Mouse (Mus musculus) left cerebral cortex, adult 8-10 months (tissue): ENCODE measurements around the gene Asic3. TPM values are rescaled to one million over a fixed set of nuclear protein-coding genes. Genes with fewer than 3 reads are reported as not detected.

Experiments
- DNase-seq, 2 experiments: peaks; one replicate each; pipeline ENCODE4 v3.0.0; 2022; ENCODE audit warnings: low spot score in 2 of 2
- total RNA-seq, 4 experiments: library from RNA; stranded (reverse); gene quantifications; 2 replicates each; pipeline ENCODE4 v1.2.4; 2022

The Asic3 gene
- total RNA-seq, 4 experiments from 2014 or later = 0.16 to 1.1 (median 0.34) TPM

DNA sequence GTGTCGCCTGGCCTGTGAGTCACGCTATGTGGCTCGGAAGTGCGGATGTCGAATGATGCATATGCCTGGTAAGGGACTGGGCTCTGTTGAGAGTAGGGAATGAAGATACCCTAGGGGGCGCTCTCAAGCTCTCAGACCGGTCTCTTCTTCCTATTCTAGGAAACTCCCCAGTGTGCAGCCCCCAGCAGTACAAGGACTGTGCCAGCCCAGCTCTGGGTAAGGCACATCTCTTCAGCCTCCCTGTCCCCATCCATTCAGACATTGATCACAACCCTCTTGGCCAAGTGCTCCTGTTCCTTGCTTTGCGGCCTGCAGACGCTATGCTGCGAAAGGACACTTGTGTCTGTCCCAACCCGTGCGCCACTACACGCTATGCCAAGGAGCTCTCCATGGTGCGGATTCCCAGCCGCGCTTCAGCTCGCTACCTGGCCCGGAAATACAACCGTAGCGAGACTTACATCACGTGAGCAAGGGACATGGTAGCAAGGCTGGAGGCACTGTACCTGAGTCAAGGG, 3.1 kb downstream of the Asic3 start:
- DNase-seq = peak; percentile 37 to 50

DNA sequence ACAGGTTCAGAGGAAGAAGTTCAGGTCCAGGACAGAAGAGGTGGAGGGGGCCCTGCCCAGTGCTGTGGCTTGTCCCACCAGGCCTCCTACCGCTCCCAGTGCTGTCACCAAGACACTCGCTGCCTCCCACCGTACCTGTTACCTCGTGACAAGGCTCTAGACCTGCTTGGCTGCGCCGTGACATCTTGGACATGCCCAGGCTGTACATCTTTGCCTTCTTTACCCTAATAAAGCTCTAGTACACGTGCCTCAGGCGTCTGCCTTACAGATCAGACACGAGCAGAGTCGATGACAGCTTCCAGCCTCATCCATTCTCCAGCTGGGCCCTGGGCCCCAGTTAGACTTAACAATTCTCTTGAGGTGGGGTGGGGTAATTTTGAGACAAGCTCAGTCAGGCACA, 4.4 kb downstream of the Asic3 start:
- DNase-seq = no peak

DNA sequence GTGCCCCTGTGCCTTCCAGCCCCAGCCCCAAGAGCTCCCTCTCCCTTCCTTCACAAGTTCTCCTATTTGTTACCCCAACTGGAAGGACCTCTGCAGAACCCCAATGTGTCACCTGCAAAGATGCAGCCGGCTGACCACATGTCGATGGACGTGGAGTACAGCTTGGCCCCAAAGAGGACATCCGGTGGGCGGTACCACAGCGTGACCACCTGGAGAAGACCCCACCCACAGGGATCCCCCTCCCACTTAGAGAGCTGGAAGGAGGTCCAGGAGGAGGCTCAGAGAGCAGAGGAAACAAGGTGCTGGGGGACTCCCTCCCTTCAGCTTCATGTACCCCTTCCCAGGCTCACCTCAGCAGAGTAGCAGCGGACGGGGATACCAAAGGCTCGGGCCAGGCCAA, 7.2 kb downstream of the Asic3 start:
- DNase-seq = peak in 1 of 2 experiments; percentile 12

DNA sequence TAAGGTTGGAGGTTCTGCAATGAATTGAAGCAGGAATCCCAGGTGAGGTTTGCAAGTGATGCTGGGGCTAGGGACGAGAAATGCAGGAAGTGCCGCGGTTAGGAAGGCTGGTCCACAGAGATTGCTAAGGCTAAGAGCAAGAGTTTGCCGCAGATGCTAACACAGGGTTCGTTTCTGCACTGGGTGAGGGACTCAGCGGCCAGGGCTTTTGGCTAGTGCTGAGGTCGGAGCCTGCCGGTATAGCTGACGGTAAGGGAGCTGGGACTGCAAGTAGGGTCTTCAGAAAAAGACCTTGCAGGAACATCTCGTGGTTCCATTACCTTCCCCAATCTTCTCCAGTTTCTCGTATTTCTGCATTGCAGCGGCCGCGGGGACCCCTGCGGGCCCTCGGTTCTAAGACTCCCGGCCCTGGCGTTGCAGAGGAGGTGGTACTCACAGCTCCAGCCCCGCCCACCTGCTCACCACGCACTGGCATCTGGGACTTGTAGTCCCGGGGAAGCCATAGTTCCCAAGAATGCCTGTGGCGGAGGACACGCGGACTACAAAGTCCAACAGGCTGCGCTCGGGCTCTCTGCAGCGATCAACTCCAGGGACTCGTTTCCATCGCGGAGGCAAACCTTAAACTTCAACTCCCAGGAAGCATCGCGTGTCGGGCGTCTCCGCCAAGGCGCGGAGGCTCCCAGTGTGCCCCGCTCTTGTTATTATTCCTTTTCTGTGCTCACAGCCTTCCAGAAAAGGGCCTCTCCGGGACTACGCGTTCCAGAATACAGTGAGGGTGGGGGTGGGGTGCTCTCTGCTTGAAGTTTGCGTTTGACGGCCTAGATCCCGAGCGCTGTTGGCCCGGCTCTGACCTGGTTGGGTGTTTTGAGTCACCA, 10.2 kb downstream of the Asic3 start, which contains the start of the genes Cdk5 and Slc4a2:
Gene Cdk5 (minus strand): TSS at position 402 of the 875 bp plus-strand sequence.
Gene Slc4a2 (plus strand): TSS at position 709 of the 875 bp plus-strand sequence.
- DNase-seq = peak; percentile 95 to 100

DNA sequence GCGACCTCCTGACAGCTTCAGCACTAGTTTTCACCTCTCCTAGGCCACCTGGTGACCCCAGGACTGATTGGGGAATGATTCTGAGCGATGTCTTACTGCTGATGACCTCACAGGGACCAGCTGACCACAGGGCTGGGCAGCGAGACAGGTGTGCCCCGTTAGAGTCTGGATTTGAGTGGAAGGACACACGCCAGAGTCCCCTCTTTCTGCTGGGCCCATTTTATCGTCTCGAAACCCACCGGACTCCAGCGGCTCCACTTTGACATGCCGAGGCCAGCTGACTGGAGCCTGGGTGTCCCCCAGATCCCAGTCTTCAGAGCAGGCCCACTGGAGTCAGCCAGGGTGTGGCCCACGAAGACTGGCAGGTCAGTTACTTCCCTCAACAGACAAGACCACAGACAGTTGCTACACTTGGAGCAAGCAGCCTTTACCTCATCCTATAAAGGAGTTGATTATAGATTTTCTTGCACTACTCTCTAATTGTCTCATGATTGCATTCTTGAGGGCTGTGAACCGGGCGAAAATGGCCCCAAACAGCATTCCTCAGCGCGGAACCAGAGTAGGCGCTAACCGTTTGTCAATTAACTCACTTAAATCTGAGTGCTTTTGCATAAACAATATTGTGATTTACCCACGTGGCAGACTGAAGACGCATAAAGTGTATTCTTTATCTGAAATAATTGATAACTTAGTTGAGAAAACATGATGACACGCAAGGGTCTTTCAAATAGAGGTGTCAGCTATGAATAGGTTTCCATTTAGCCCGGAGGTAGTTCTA, 11.0 kb downstream of the Asic3 start:
- peak in 1 of 2 experiments; percentile 31 for DNase-seq

DNA sequence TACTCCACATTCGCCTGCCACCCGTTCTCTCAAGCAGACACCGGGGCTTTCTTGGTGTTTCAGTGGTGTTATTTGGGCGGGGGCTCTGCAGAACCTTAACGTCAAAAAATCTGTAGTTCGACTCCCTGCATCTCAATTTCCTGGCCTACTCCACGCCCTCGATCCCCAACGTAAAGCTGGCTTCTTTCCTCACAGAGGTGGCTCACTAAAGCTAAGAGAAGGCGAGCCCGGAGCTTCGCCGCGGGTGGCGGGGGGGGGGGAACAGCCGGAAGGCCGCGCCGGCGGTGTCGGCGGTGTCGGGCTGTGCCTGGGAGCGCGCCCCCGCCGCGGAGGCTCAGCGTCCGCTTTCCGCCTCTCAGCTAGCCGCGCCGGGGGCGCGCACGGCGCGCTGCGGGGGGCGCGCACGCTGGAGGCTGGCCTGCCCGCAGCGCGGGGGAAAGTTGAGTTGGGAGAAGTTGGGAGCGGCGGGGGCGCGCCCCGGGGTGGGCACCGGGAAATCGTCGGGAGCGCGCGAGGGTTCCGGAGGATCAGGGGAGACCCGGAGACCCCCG, 11.7 kb downstream of the Asic3 start:
- DNase-seq = peak in 1 of 2 experiments; percentile 72

DNA sequence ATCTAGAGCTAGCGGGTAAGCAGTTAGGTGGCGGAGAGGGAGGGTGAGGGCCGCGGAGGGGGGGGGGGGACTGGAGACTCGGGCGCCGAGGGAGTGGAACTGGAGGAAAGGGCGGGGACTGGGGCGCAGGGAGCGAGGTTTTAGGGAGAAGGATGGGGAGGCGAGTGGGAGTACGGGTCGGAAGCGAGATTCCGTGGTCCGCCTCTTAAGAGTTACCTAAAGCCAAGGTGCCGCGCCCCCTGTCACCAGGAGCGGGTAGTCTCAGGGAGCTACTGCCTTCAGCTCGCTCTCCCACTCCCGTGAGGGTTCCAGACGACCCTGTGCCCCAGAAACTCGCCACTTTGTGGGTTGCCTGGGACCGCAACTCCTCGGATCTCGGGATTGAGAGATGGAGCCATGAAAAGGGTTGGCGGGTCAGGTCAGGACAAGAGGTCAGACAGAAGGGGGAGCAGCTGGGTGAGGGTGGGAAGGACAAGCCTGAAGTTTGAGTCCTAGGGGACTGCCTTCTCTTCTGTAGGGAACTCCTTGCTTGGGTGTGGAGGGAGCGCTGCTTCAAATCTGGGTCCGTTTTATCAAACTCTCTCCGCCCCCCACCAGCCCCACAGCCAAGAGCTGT, 12.3 kb downstream of the Asic3 start:
- DNase-seq = peak in 1 of 2 experiments; percentile 38

DNA sequence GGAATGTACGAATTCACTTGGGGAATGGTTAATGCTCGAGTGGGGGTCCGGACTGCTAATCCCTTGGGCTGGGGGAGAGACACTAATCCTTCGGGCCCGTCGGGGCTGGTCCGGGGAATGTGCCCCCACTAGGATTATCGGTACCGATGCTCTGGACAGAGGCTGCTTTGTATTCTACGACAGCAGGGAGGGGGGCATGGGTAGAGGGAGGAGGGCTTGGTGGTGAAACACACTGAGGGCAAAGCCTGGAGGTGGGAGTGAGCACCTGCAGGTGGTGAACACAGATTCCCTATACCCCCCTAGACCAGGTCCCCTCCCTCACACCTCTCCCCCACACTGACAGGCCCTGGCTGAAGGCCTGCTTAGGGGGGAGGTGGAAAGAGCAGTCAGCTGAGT, 12.8 kb downstream of the Asic3 start:
- DNase-seq = peak in 1 of 2 experiments; percentile 47

DNA sequence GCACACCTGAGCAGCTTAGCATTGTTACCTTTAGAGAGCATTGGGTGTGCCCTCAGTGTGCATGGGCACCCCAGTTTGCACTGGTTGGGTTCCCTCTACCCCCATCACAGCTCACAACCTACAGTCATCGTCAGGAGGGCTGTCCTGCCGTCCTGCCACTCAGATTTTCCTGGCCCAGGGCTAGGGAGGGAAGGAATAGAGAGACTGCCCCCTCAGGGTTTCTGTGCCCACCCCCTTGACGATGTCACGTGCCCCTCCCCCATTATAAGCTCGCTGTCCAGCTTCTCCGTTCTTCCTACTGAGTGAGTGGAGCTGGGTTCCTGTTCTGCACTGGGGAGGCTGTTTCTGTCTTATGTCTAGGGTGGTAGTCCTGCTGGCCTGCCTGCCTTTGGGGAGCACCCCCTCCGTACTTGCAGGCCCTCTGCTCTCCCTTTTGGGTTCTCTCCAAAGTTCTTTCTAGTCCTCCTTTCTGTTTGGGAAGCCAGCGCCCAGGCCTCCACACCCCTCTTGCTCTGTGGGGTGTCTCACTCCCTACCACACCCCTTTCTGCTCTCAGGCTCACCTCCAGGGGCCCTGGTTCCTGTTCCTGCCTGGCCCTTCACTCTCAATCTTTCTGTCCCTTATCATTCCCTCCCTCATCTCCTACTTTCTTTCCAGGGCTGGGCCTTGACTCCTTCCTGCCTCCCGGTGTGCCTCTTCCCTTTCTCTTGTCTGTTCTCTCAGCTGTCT, 13.5 kb downstream of the Asic3 start:
- peak in 1 of 2 experiments; percentile 20 for DNase-seq

DNA sequence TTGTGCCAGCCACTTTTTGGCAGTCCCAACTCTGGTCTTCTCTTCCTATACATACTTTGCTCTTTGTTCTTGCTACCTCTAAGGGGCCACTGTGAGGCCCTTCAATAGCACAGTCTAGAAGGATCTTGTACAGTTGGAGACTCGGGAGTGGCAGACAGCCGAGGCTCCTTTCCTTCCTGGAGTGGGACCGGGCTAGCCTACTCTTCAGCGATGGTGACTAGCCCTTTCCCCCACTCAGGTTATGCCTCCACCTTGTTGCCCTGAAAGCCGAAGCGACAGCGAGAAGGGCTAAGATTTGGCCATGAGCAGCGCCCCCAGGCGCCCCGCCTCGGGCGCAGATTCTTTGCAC, 14.1 kb downstream of the Asic3 start:
- DNase-seq = peak in 1 of 2 experiments; percentile 9

DNA sequence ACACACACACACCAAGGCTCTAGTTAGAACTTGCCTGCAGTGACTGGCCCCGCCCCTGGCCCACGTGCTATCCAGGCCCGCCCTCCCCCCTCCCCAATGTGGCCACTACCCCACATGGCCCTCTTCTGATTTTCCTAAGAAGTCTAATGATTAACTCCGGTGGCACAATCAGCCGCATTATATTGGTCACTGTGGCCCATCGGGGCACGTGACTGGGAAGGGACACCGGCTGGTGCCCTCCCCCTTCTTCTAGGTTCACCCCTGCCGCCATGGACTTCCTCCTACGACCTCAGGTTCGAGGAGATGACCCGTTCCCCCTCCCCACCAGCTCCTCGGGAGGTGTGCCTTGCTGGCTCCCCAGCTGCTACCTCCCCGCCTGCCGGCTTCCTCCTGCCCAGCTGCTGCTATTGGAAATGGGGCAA, 14.8 kb downstream of the Asic3 start:
- DNase-seq = peak in 1 of 2 experiments; percentile 18

DNA sequence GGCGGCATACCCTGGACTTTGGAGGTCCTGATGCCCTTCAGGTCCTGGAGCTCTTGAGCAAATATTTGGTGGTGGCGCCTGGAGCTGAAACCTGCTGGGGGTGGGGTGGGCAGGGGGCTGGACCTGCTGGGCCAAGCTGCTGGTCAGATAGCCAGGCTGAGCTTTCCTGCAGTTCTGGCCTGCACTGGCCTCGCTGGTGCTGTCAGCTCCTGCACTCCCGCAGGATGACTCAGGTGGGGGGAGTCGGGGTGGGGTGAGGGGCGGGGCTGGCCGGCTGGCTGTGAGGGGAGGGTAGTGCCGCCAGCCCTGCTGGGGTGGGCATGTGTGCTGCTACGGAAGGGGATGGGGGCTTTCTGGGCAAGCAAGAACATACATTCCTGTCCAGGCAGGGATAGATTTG, 15.4 kb downstream of the Asic3 start:
- DNase-seq = no peak

DNA sequence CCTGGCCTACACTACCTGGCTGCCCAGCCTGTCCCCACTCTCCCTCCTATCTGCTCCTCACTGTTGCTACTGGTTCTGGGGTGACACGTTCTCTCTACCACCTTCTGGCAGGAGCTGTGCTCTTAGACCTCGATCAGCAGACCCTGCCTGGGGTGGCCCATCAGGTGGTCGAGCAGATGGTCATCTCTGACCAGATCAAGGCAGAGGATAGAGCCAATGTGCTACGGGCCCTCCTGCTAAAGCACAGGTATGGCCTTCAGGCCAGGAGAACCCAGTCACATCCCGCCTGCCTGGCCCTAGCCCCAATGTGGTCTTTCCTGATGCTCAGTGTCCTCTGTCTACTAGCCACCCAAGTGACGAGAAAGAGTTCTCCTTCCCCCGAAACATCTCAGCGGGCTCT, 20.8 kb downstream of the Asic3 start:
- DNase-seq = no peak

DNA sequence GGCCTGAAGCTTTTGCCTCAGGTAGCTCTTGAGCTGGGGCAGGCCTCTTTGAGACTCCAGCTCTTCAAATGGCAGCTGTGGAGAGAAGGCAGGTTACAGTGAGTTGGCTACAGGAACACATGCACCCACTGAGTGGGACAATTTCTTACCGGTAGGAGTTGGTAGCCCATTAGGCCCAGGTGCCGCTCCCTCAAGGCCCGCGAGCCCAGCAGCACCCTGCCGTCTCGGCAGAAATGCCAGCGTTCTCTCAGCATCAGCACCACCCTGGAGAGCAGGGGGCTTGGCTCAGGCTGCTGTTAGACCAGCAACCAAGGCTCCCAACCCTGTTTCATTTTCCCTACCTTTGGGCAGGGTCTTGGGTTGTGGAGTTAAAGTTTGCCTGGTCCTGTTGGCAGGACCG, 28.0 kb downstream of the Asic3 start:
- DNase-seq = no peak

DNA sequence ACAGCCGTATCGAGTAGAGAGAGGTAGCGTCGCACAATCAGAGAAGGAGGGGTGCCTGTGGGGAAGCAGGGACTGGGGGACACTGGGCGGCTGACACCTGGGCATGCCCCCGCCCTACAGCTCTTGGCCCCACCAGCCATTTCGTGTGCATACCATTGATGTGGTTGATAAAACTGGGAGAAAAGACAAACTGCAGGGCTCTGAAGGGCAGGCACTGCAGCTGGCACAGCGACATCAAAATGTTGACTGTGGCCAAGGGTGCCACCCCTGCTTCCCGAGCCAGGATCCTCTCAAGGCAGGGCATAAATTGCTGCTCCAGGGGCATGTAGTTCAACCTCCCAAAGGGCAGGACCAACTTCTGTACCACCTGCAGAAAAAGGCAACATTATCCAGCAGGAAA, 28.8 kb downstream of the Asic3 start:
- no peak for DNase-seq

DNA sequence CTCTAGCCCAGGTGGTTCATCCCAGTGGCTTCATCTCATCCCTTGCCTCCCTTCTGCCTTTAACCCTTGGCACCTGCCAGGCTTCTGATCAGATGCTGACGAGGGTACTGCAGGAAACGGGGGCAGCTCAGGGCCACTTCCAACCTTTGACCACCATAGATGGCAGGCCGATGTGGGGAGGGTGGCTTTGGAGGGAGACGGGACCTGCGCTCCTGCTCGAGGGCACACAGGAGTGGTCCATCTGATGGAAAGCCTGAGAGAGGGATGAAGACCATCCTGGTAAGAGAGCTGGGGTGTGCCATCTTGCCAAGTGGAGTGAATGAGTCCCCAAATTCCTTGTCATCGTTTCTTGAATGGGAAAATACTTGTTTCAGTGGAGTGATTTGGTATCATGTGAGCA, 30.0 kb downstream of the Asic3 start:
- no peak for DNase-seq

DNA sequence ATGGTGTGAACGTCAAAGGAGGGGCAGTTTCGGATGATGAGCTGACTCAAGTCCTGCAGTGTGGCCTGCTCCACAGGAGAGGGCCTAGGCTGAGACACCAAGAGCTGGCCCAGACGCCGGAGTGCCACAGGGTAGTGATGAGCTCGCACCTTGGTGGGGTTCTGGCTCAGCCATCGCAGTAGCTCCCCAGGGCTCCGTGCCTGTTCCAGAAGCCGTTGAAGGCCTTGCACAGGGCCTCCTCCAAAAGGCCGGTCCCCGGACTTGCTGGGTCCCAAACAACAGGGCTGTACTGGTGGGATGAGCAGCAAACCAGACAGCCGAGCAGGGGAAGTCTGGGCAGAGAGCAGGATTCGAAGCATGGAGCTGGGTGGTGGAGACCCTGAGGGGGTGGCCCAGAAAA, 30.7 kb downstream of the Asic3 start:
- DNase-seq = no peak

DNA sequence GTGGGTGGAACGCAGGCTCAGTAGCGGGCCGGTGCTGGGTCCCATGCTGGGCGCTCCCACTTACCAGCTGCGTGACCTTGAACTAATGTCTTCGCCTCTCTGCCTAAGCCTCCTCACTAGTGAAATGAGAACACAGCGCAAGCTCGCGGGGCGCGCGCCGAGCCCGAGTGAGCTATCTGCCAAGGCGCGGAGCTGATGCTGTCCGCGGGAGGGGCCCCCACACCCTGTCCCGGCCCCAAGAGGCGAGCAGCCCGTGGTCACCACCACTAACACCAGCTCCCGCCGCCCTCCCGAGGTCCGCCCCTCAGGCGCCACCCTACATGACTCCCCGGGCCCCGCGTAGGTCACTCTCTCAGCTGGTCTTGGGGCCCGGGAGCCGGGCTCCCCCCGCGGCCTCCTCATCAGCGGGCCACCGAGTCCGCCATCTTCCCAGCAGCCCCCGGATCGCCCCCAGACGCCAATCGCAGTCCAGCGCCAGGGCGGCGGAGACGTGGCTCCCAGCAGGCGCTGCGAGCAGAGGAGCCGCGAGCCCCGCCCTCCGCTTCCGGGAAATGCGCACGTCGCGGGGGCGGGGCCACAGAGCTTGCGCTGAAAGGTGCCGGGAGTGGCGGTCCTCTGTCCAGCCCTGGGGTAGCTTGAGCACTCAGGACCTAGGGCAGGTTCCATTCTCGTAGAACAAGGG, 31.7 kb downstream of the Asic3 start, which contains the start of gene Fastk:
Gene Fastk (minus strand): TSS at position 542 of the 682 bp plus-strand sequence.
- peak; percentile 78 to 92 for DNase-seq

DNA sequence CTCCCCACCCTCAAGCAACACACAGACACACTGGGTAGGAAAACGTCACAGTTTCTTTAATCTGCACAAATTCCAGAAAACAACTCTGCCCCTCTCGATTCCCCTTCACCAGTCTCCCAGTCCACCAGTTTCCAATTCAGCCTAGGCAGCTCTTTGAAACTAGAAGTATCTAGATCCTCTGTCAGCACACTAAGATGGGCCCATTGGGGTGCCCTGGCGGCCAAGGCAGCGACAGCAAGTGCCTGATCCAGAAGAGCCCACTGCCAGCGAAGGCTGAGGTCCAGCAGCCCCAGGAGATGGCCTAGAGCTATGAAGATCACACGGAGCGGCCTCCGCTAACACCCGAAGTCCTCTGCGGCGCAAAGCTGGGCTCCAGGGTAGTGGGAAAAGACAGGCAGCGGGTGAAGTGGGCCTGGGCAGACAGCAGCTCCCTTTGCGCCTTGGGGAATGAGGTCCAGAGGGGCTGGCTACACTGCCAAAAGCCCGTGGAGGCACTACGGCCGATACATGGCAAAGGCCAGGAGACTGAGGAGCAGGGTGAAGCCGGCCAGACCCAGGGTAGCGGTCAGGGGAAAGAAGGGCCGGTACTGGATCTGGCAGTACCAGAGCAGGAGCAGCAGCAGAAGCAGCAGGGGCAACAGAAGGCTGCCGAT, 32.4 kb downstream of the Asic3 start:
- DNase-seq = no peak
